Mouse (Mus musculus) brain, embryonic 14.5 days (tissue): ENCODE results near the gene Barx1.

Experiments used
- CTCF ChIP-seq: fragments of 200-500 bp; IDR thresholded peaks from 2 replicates; pipeline ENCODE4 v1.5.1; 2012; ENCODE audit warnings: inconsistent platforms, mild to moderate bottlenecking, moderate library complexity, borderline replicate concordance; ENCODE audit not compliant: insufficient read depth, insufficient read length; ENCODE audit errors: extremely low read depth
- POLR2A ChIP-seq: fragments of 200-500 bp; IDR thresholded peaks from 2 replicates; pipeline ENCODE4 v1.6.1; 2012; ENCODE audit warnings: mild to moderate bottlenecking, inconsistent platforms, borderline replicate concordance; ENCODE audit not compliant: poor library complexity, insufficient read depth, insufficient read length, severe bottlenecking; ENCODE audit errors: extremely low read depth

- no peak for TF ChIP-seq CTCF
- no peak for TF ChIP-seq POLR2A
Observed at GRCm38 (mm10) chr13:48660741-48661140, 2.1 kb upstream of the Barx1 start.
